Mouse (Mus musculus): Measurements from ENCODE around the gene Arl8a.
"Not testable (repeated sequence)": the region's sequence is repeated elsewhere in the genome, so short reads cannot be mapped to it uniquely, and the experiment has no call there.

Gene Arl8a

GRCm38 (mm10) chr1:135189186-135189585 is 42.6 kb downstream of the Arl8a start:
- H3K9me3 ChIP-seq (ENCODE audit: low read length), result no peaks in the 10 kb centered on the region
- H3K36me3 ChIP-seq (ENCODE audit: insufficient read depth, low read length), result no peaks in the 10 kb centered on the region
- no peak overlapping the region for H3K4me3 ChIP-seq (replicated peaks; ENCODE audit: low read length)
- H3K4me1 ChIP-seq (replicated peaks; ENCODE audit: low read depth, low read length), result peaks cover 72% of the 10 kb centered on the region
- H3K27me3 ChIP-seq (ENCODE audit: insufficient read depth, low read length), result no peaks in the 10 kb centered on the region
- no peak for TF ChIP-seq CTCF (conservative IDR thresholded peaks at IDR 0.05; ENCODE audit: low read length)
- no peak for TF ChIP-seq NANOG (IDR thresholded peaks at IDR 0.05; ENCODE audit: borderline replicate concordance, low read length)

DNA sequence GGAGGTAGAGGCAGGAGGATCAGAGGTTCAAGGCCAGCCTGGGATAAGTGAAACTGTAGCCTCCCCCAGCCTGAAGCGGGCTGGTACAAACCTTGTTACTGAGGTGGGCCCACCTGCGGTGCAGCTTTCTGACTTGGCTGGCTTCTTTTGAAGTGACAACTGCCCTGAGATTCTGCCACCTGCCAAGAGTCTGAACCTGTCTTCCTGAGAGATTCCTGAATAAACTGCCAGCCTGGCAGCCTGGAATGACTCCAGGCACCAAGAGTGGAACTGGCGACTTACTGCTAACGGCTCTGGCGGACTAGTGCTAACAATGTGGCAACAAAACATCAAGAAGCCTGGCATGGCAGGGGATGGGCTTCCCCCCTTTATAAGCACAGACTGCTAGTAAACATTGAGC is 47.7 kb downstream of the Arl8a start:
- not testable (repeated sequence) for H3K9me3 ChIP-seq (ENCODE audit: low read length); H3K36me3 ChIP-seq (ENCODE audit: insufficient read depth, low read length); H3K27me3 ChIP-seq (ENCODE audit: insufficient read depth, low read length)
- Histone ChIP-seq H3K4me1 (replicated peaks; ENCODE audit: low read depth, low read length) (peaks cover 77% of the 10 kb centered on the region), H3K4me3 (replicated peaks; ENCODE audit: low read length) (peak overlapping the region; percentile 3; the same call in 1 of the 2 replicates)

DNA sequence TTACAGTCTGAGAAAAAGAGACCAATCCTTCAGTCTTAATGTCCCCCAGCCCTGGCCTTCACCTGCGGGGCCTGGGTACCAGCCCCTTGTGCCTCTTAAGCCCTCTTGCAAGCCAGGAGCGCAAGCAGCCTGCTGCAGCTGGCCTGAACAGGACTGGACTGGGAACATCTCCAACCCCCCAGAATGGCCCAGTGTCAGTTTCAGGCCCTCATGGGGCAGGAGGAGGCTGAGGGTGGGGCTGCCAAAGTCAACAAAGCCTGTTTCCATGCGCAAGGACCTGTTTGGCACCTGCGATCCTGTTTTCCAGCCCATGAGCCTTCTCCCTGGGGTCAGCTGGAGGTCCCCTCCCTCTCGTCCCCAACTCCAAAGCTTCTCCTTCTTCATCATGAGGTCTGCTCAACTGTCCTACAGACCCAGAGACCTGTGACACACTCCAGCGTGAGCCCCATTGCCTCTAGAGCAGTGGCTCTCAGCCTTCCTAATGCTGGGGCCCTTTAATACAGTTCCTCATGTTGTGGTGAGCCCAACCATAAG is 49.4 kb downstream of the Arl8a start:
- Histone ChIP-seq H3K36me3 (ENCODE audit: insufficient read depth, low read length) (no peaks in the 10 kb centered on the region), H3K4me3 (replicated peaks; ENCODE audit: low read length) (peak overlapping the region; percentile 35; the same call in 1 of the 2 replicates), H3K4me1 (replicated peaks; ENCODE audit: low read depth, low read length) (peaks cover 87% of the 10 kb centered on the region), H3K27me3 (ENCODE audit: insufficient read depth, low read length) (no peaks in the 10 kb centered on the region), H3K9me3 (ENCODE audit: low read length) (no peaks in the 10 kb centered on the region)
- no peak for TF ChIP-seq NANOG (IDR thresholded peaks at IDR 0.05; ENCODE audit: borderline replicate concordance, low read length)
- no peak for TF ChIP-seq CTCF (conservative IDR thresholded peaks at IDR 0.05; ENCODE audit: low read length)
- TF ChIP-seq POU5F1 (IDR thresholded peaks at IDR 0.05; ENCODE audit: borderline replicate concordance, low read length), result no peak

DNA sequence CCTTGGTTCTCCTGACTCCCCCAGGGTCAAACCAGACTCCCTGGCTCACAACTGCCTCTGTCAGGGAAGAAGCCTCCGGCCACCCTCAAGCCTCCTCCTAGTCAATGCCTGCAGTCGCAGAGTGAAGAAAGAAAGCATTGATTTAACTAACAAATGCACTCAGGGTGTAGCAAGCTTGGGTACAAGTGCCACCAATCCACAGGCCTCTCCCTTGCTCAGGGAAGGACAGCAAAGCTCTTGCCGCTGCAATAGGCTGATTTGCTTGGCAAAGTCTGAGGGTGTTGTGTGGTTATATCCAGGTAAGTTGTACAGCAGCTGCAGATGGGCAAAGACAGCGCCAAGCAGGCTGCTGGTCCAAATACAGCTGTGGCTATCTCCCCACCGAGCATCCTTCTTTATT is 51.8 kb downstream of the Arl8a start:
- H3K27me3 ChIP-seq (ENCODE audit: insufficient read depth, low read length), result 0 out of 2 replicates have a peak, but pooled peaks cover 2% of the 10 kb centered on the region
- H3K4me1 ChIP-seq (replicated peaks; ENCODE audit: low read depth, low read length), result peaks cover 94% of the 10 kb centered on the region
- TF ChIP-seq NANOG (IDR thresholded peaks at IDR 0.05; ENCODE audit: borderline replicate concordance, low read length), result no peak
- no peak for TF ChIP-seq CTCF (conservative IDR thresholded peaks at IDR 0.05; ENCODE audit: low read length)
- TF ChIP-seq POU5F1 (IDR thresholded peaks at IDR 0.05; ENCODE audit: borderline replicate concordance, low read length), result no peak
- H3K9me3 ChIP-seq (ENCODE audit: low read length), result no peaks in the 10 kb centered on the region
- H3K36me3 ChIP-seq (ENCODE audit: insufficient read depth, low read length), result no peaks in the 10 kb centered on the region
- peak overlapping the region; percentile 62 for H3K4me3 ChIP-seq (replicated peaks; ENCODE audit: low read length)

DNA sequence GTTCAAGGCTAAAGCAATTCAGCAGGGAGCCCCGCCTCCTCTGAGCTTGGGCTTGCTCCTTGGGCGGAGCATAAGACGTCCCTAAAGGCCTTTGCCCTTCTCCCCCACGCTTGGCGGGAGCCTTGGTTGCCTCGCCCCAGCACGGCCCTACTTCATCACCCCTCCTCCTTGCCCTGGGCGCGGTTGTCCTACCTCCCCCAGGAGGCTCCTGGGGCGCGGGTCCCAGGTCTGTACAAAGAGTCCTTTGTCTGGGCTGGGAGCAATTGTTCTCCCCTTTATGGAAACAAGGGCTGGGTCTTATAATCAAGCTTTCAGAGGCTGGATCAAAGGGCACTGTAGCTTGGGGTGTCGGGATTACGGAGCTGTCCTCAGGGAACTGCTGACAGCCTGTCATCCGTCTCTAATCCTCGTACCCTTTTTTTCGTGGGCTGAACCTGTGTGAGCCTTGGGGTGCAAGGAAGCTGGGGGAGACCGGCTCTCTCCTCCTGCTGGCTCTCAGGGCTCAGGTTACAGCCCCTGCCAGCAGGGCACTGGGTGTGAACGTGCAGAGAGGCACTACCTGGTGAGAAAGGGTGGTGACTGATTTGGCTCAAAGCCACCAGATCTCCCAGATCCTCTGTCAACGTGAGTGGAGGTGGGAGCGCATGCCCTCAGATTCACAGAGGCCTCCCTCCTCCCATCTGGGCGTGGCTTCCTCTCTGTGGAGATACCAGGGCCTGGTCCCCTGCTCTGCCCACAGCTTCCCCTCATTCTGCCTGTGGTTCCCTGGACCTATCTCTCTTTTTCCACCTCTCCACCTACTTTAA is 52.6 kb downstream of the Arl8a start:
- Histone ChIP-seq H3K27me3 (ENCODE audit: insufficient read depth, low read length) (0 out of 2 replicates have a peak, but pooled peaks cover 2% of the 10 kb centered on the region), H3K36me3 (ENCODE audit: insufficient read depth, low read length) (no peaks in the 10 kb centered on the region), H3K4me3 (replicated peaks; ENCODE audit: low read length) (peak overlapping the region; percentile 62), H3K4me1 (replicated peaks; ENCODE audit: low read depth, low read length) (peaks cover 90% of the 10 kb centered on the region), H3K9me3 (ENCODE audit: low read length) (no peaks in the 10 kb centered on the region)
- TF ChIP-seq NANOG (IDR thresholded peaks at IDR 0.05; ENCODE audit: borderline replicate concordance, low read length) (peak; percentile 66), CTCF (conservative IDR thresholded peaks at IDR 0.05; ENCODE audit: low read length) (no peak), POU5F1 (IDR thresholded peaks at IDR 0.05; ENCODE audit: borderline replicate concordance, low read length) (no peak; the same call in 1 of the 2 replicates)

DNA sequence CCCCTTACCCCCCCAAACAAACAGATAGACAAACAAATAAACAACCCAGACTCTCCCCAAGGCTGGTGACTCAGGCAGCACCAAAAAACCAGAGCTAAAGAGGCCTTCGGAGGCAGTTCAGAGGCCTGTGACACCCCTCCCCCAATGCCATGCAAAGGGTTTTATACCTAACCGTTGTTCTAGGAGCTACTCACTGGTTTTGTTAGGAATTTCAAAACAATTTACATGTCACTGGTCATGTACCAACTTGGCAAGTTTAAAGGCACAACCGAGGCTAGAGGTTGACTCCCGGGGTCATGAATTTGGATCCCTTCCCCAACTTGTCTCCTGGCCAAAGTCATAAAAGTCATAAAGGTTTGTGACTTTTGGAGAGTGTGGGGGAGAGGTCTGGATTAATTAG is 53.8 kb downstream of the Arl8a start:
- no peak overlapping the region for H3K4me3 ChIP-seq (replicated peaks; ENCODE audit: low read length)
- no peak for TF ChIP-seq NANOG (IDR thresholded peaks at IDR 0.05; ENCODE audit: borderline replicate concordance, low read length)
- TF ChIP-seq POU5F1 (IDR thresholded peaks at IDR 0.05; ENCODE audit: borderline replicate concordance, low read length), result no peak
- TF ChIP-seq CTCF (conservative IDR thresholded peaks at IDR 0.05; ENCODE audit: low read length), result no peak
- H3K9me3 ChIP-seq (ENCODE audit: low read length), result no peaks in the 10 kb centered on the region
- no peaks in the 10 kb centered on the region for H3K36me3 ChIP-seq (ENCODE audit: insufficient read depth, low read length)
- H3K27me3 ChIP-seq (ENCODE audit: insufficient read depth, low read length), result 0 out of 2 replicates have a peak, but pooled peaks cover 2% of the 10 kb centered on the region
- H3K4me1 ChIP-seq (replicated peaks; ENCODE audit: low read depth, low read length), result peaks cover 92% of the 10 kb centered on the region

- Histone ChIP-seq H3K4me3 (replicated peaks; ENCODE audit: low read length) (peak overlapping the region; percentile 32; the same call in 1 of the 2 replicates), H3K36me3 (ENCODE audit: insufficient read depth, low read length) (no peaks in the 10 kb centered on the region), H3K4me1 (replicated peaks; ENCODE audit: low read depth, low read length) (peaks cover 84% of the 10 kb centered on the region), H3K9me3 (ENCODE audit: low read length) (no peaks in the 10 kb centered on the region), H3K27me3 (ENCODE audit: insufficient read depth, low read length) (0 out of 2 replicates have a peak, but pooled peaks cover 2% of the 10 kb centered on the region)
- TF ChIP-seq NANOG (IDR thresholded peaks at IDR 0.05; ENCODE audit: borderline replicate concordance, low read length), result no peak
- TF ChIP-seq CTCF (conservative IDR thresholded peaks at IDR 0.05; ENCODE audit: low read length), result no peak
- TF ChIP-seq POU5F1 (IDR thresholded peaks at IDR 0.05; ENCODE audit: borderline replicate concordance, low read length), result no peak
These were observed 57.8 kb downstream of the Arl8a start for GRCm38 (mm10) chr1:135204196-135205126.

DNA sequence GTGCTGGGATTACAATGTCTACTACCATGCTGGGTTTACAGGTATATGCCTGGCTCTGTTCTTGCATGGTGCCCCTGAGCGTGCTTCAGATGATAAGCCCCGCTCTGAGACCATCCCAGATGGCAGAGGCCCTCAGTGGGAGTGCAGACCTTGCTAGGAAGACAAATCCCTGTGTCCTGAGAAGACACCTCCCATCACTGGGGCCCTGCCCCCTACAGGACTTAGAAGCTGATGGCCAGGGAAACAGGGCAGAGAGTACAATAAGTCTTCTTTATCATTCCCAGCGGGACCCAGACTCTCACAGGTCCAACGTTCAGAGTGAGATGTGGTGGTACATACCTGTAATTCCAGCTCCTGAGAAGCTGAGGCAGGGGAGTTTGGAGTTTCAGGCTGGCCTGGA is 58.6 kb downstream of the Arl8a start:
- TF ChIP-seq CTCF (conservative IDR thresholded peaks at IDR 0.05; ENCODE audit: low read length), result no peak
- TF ChIP-seq POU5F1 (IDR thresholded peaks at IDR 0.05; ENCODE audit: borderline replicate concordance, low read length), result no peak
- no peak for TF ChIP-seq NANOG (IDR thresholded peaks at IDR 0.05; ENCODE audit: borderline replicate concordance, low read length)

More for the DNA sequence above, 58.6 kb downstream of the Arl8a start:
- H3K4me3 ChIP-seq (replicated peaks; ENCODE audit: low read length), result peak overlapping the region; percentile 32; the same call in 1 of the 2 replicates
- H3K9me3 ChIP-seq (ENCODE audit: low read length), result no peaks in the 10 kb centered on the region
- H3K36me3 ChIP-seq (ENCODE audit: insufficient read depth, low read length), result no peaks in the 10 kb centered on the region
- H3K27me3 ChIP-seq (ENCODE audit: insufficient read depth, low read length), result 0 out of 2 replicates have a peak, but pooled peaks cover 2% of the 10 kb centered on the region
- H3K4me1 ChIP-seq (replicated peaks; ENCODE audit: low read depth, low read length), result peaks cover 82% of the 10 kb centered on the region

Data from E14TG2a.4 (cell line).